33 mouse cellular contexts compared by ENCODE assay signal in the genomic region with DNA sequence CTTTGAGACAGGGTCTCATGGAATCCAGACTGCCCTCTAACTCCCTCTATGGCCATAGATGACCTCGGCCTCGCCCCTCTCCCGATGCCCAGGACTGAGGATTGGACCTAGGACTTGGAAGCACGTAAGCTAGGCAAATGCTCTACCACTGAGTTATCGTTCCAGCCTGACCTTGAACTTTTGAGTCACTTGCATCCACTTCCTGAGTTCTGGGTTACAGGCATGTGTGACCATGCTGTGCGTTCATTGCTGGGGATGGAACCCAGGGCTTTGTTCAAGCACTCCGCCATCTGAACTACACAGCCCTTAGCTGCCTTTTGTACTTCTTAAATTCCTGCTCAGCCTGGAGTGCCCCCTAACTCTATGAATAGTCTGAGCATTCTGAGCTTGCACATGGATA. TPM values are rescaled to one million over a fixed set of nuclear protein-coding genes. Genes with fewer than 3 reads are reported as not detected.
A peak's percentile ranks its signal among the peaks of the same experiment; 100 is the strongest.
DNase-seq lines count a peak whose midpoint lies in the region; ATAC-seq lines count a peak whose summit lies in the region.
"Had no signal": no experiment of that assay in that cellular context is flagged by ENCODE, and none has a peak within 500 bp of the region (broad histone marks: within the 10 kb centered on the region; RNA-seq: fewer than 3 reads in every experiment).

No protein-coding gene starts in this region.

- DNase-seq in adrenal gland, adult 2 months = peak; percentile 50
- DNase-seq in adrenal gland, postnatal 25 days = no peak
- no peak for DNase-seq in forebrain, embryonic 10.5 days (ENCODE audit: extremely low spot score, low spot score)
- peak; percentile 25 for DNase-seq in ES-CJ7 (ENCODE audit: low read depth, low spot score)
- DNase-seq in neural tube, embryonic 10.5 days (ENCODE audit: extremely low spot score, low spot score) = no peak
- DNase-seq in ovary, postnatal 10 days (ENCODE audit: low spot score) = no peak
- DNase-seq: cerebellum, adult 18-20 months; cerebellum, adult 9-10 months; cerebellum, postnatal 14 days; gastrocnemius, postnatal 10 days; gastrocnemius, postnatal 36 days; heart, adult 2 months; heart, postnatal 14 days; heart, postnatal 4 days; kidney, adult 18-20 months had no signal

- no peak overlapping the region for H3K4me3 ChIP-seq in forebrain, embryonic 10.5 days
- H3K4me3 ChIP-seq in forebrain, embryonic 13.5 days = no peak overlapping the region
- H3K4me3 ChIP-seq: embryonic facial prominence, embryonic 12.5 days; embryonic facial prominence, embryonic 15.5 days; forebrain, embryonic 12.5 days; heart, adult 2 months; heart, embryonic 10.5 days; heart, embryonic 13.5 days had no signal

- H3K4me1 ChIP-seq in forebrain, embryonic 10.5 days = peaks cover 17% of the 10 kb centered on the region
- H3K4me1 ChIP-seq in forebrain, embryonic 13.5 days = no peaks in the 10 kb centered on the region
- H3K4me1 ChIP-seq: forebrain, embryonic 12.5 days had no signal

- WGBS in forebrain, embryonic 10.5 days = 86% methylated on average over 7 of the region's 7 CpGs
- WGBS in forebrain, embryonic 13.5 days = 87% methylated on average over 7 of the region's 7 CpGs

- H3K9ac ChIP-seq in forebrain, embryonic 13.5 days = no peak overlapping the region
- H3K9ac ChIP-seq: embryonic facial prominence, embryonic 12.5 days; embryonic facial prominence, embryonic 15.5 days; forebrain, embryonic 12.5 days; heart, embryonic 13.5 days; hindbrain, embryonic 14.5 days had no signal

- no peak for ATAC-seq in forebrain, embryonic 13.5 days
- ATAC-seq: CD4-positive, CD25-positive, alpha-beta regulatory T cell, adult 4 months; forebrain, embryonic 16.5 days; hindbrain, postnatal 0 days; inflammation-experienced regulatory T-cells, adult 6 months; intestine, embryonic 16.5 days had no signal

- H3K27me3 ChIP-seq in forebrain, embryonic 10.5 days (ENCODE audit: poor library complexity, severe bottlenecking) = peaks cover 10% of the 10 kb centered on the region
- H3K27me3 ChIP-seq in forebrain, embryonic 13.5 days = peaks cover 4% of the 10 kb centered on the region; the same call in 1 of the 2 replicates

- no peaks in the 10 kb centered on the region for H3K9me3 ChIP-seq in forebrain, embryonic 10.5 days
- H3K9me3 ChIP-seq in forebrain, embryonic 13.5 days (replicated peaks) = no peaks in the 10 kb centered on the region
- H3K9me3 ChIP-seq: embryonic facial prominence, embryonic 12.5 days; embryonic facial prominence, embryonic 15.5 days; forebrain, embryonic 12.5 days; heart, embryonic 10.5 days; heart, embryonic 13.5 days had no signal

- H3K36me3 ChIP-seq in forebrain, embryonic 10.5 days (replicated peaks) = no peaks in the 10 kb centered on the region
- H3K36me3 ChIP-seq in forebrain, embryonic 13.5 days (ENCODE audit: poor library complexity, severe bottlenecking) = no peaks in the 10 kb centered on the region
- H3K36me3 ChIP-seq: embryonic facial prominence, embryonic 12.5 days; embryonic facial prominence, embryonic 15.5 days; forebrain, embryonic 12.5 days; heart, embryonic 10.5 days; heart, embryonic 13.5 days had no signal

- H3K27ac ChIP-seq in forebrain, embryonic 10.5 days = peak overlapping the region; percentile 35; the same call in 1 of the 2 replicates
- H3K27ac ChIP-seq in forebrain, embryonic 13.5 days = no peak overlapping the region
- H3K27ac ChIP-seq: embryonic facial prominence, embryonic 12.5 days; embryonic facial prominence, embryonic 15.5 days; forebrain, embryonic 12.5 days; heart, adult 2 months; heart, embryonic 10.5 days; heart, embryonic 13.5 days; hindbrain, embryonic 14.5 days; hindbrain, postnatal 0 days had no signal

- H3K4me2 ChIP-seq in forebrain, embryonic 13.5 days = no peak overlapping the region
- H3K4me2 ChIP-seq: embryonic facial prominence, embryonic 12.5 days; embryonic facial prominence, embryonic 15.5 days; forebrain, embryonic 12.5 days; heart, embryonic 13.5 days; hindbrain, embryonic 14.5 days had no signal

RNA-seq across cellular contexts. Expression of gene Cwh43, which starts 29.4 kb away (rescaled TPM):
- total RNA-seq in adrenal gland, adult 2 months (2021) = under 1 TPM in 1 of 2 experiments, not detected in 1; 0.14 TPM
- not detected in 2 replicates for polyA plus RNA-seq in adrenal gland, adult 2 months (2012; rRNA removed)
- 0.12 TPM in 1 of 2 replicates, not detected in the other for total RNA-seq in adrenal gland, postnatal 25 days (2021)
- polyA plus RNA-seq in forebrain, embryonic 10.5 days (2016; fragmentation: Nextera tagmentation; extraction: Ambion mirVana) = not detected in 2 replicates
- polyA plus RNA-seq in forebrain, embryonic 13.5 days (2015; fragmentation: Nextera tagmentation; extraction: Ambion mirVana) = 0.09 and 0.30 TPM in 2 replicates
- total RNA-seq: common myeloid progenitor, adult 5-6 weeks; gastrocnemius, adult 18-20 months; gastrocnemius, postnatal 10 days; gastrocnemius, postnatal 36 days; granulocyte monocyte progenitor cell, adult 5-6 weeks; heart, adult 2 months; heart, postnatal 14 days; heart, postnatal 4 days had no signal
- polyA plus RNA-seq: C2C12; CD4-positive, CD25-positive, alpha-beta regulatory T cell, adult 4 months; embryonic facial prominence, embryonic 12.5 days; forebrain, embryonic 16.5 days; heart, adult 2 months; heart, embryonic 10.5 days; heart, embryonic 13.5 days; heart, embryonic 16.5 days; hindbrain, embryonic 11.5 days; inflammation-experienced regulatory T-cells, adult 6 months had no signal

RNA-seq across cellular contexts. Expression of gene Ociad2, which starts 35.7 kb away (rescaled TPM):
- 10 to 100 TPM; 19.3 to 32.9 TPM for total RNA-seq in adrenal gland, adult 2 months (2021)
- polyA plus RNA-seq in adrenal gland, adult 2 months (2012; rRNA removed) = 0.83 and 1.1 TPM in 2 replicates
- total RNA-seq in adrenal gland, postnatal 25 days (2021) = 17.4 and 24.9 TPM in 2 replicates
- polyA plus RNA-seq in forebrain, embryonic 10.5 days (2016; fragmentation: Nextera tagmentation; extraction: Ambion mirVana) = 8.7 and 9.8 TPM in 2 replicates
- polyA plus RNA-seq in forebrain, embryonic 13.5 days (2015; fragmentation: Nextera tagmentation; extraction: Ambion mirVana) = 13.5 and 16.7 TPM in 2 replicates

Comparison
In these comparisons a context has a peak if more than half of its experiments do, and no peak if none do; other contexts are left out.
1. DNase-seq: peak in adrenal gland, adult 2 months (single experiment) and ES-CJ7 (single experiment); none in adrenal gland, postnatal 25 days (single experiment), forebrain, embryonic 10.5 days (single experiment), neural tube, embryonic 10.5 days (single experiment) and ovary, postnatal 10 days (single experiment).